Mouse (Mus musculus) C2C12 (cell line): ENCODE measurements around the gene Hydin. TPM values are rescaled to one million over a fixed set of nuclear protein-coding genes. Genes with fewer than 3 reads are reported as not detected.

Experiments used
- H3K27me3 ChIP-seq: one replicate; pipeline ENCODE4 v1.6.1; 2011; ENCODE audit not compliant: control insufficient read depth, insufficient read depth, insufficient read length
- H3K36me3 ChIP-seq: one replicate; pipeline ENCODE4 v1.6.1; 2011; ENCODE audit not compliant: control insufficient read depth, insufficient read depth
- H3K4me3 ChIP-seq: one replicate; pipeline ENCODE4 v1.5.1; 2011; ENCODE audit warnings: mild to moderate bottlenecking, control low read depth; ENCODE audit not compliant: poor library complexity, insufficient read depth, severe bottlenecking
- H3K79me2 ChIP-seq: one replicate; pipeline ENCODE4 v1.6.1; 2011; ENCODE audit not compliant: control insufficient read depth, insufficient read depth
- H3K79me3 ChIP-seq: one replicate; pipeline ENCODE4 v1.6.1; 2011; ENCODE audit warnings: low read depth, control low read depth
- H3ac ChIP-seq: one replicate; pipeline ENCODE3; 2011; ENCODE audit warnings: low read depth; ENCODE audit not compliant: control insufficient read depth, insufficient read length
- CEBPB ChIP-seq: IDR thresholded peaks from one replicate; pipeline ENCODE4 v1.6.1; 2011; ENCODE audit warnings: low read depth, mild to moderate bottlenecking, control low read depth, moderate library complexity
- CTCF ChIP-seq: IDR thresholded peaks from one replicate; pipeline ENCODE4 v1.5.1; 2011; ENCODE audit not compliant: control insufficient read depth, insufficient read depth, insufficient read length
- FOSL1 ChIP-seq: IDR thresholded peaks from one replicate; pipeline ENCODE4 v1.8.0; 2011; ENCODE audit warnings: mild to moderate bottlenecking, low read length; ENCODE audit not compliant: poor library complexity, insufficient read depth, severe bottlenecking
- MAX ChIP-seq: IDR thresholded peaks from one replicate; pipeline ENCODE4 v1.6.1; 2011; ENCODE audit warnings: mild to moderate bottlenecking, control low read depth
- MYOD1 ChIP-seq: IDR thresholded peaks from one replicate; pipeline ENCODE4 v1.6.1; 2011; ENCODE audit warnings: low read depth; ENCODE audit not compliant: control insufficient read depth, insufficient read length
- MYOG ChIP-seq: IDR thresholded peaks from one replicate; pipeline ENCODE4 v1.6.1; 2011; ENCODE audit not compliant: control insufficient read depth, insufficient read length; ENCODE audit errors: extremely low read depth
- USF1 ChIP-seq: IDR thresholded peaks from one replicate; pipeline ENCODE4 v1.6.1; 2011; ENCODE audit warnings: low read depth, mild to moderate bottlenecking, control low read depth, moderate library complexity
- polyA plus RNA-seq: library from polyadenylated mRNA; unstranded; fragments of >200 nt; fragmentation: generic; extraction: Trizol; gene quantifications from one replicate; pipeline ENCODE4 v1.2.1, GENCODE M21; 2012; ENCODE audit warnings: missing spikeins

The Hydin gene
- polyA plus RNA-seq, 1 experiment: 0.01 TPM

DNA sequence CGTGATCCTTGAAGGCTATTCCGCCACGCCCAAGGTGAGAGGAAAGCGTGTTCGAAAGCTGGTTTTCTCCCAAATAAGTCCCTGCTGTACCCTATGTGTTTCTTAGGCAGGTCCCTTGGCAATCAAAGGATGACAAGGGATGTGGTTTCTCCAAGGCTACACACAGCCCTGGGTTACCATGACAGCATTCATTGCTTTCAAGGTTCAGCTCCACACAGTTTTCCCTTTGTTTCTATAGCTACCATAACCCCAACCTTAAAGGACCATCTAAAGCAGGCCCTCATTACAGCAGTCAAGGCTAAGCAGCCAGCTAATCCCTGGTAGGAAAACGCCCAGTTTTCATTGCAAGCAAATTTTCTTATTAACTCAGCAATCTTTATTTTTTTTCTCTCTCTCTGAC is 183.7 kb downstream of the Hydin start:
- Histone ChIP-seq H3ac (no peak overlapping the region), H3K27me3 (peaks cover 8% of the 10 kb centered on the region), H3K4me3 (no peak overlapping the region), H3K79me2 (no peaks in the 10 kb centered on the region), H3K36me3 (no peaks in the 10 kb centered on the region), H3K79me3 (no peaks in the 10 kb centered on the region)
- TF ChIP-seq USF1 (no peak), CEBPB (no peak), MAX (no peak), MYOD1 (no peak), MYOG (no peak), FOSL1 (no peak), CTCF (no peak)

- H3K36me3 ChIP-seq: no peaks in the 10 kb centered on the region
- H3K79me3 ChIP-seq: no peaks in the 10 kb centered on the region
- H3K4me3 ChIP-seq: no peak overlapping the region
- H3K79me2 ChIP-seq: no peaks in the 10 kb centered on the region
- TF ChIP-seq CEBPB (no peak), MYOG (no peak), MYOD1 (no peak), FOSL1 (no peak), USF1 (no peak), CTCF (no peak), MAX (no peak)
- H3ac ChIP-seq: no peak overlapping the region
- peaks cover 4% of the 10 kb centered on the region for H3K27me3 ChIP-seq
These were observed 187.7 kb downstream of the Hydin start for GRCm38 (mm10) chr8:110454466-110454865.

DNA sequence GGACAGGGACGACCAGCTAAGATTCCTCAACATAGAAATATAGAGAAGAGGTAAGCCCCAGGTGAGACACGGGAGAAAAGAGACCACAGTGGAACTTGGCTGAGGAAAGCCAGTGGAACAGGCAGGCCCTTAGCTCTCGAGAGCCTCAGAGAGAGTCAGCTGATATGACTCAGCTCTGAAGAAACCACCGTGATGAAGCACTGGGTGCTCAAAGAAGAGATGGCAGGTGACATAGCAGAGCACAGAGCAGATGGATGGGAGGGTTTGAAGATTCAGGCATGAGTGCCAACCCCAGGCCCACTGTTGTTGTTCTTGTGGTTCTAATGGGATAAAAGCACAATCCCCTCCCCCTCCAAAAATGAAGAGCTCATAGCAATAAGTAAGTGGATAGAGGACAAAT is 190.6 kb downstream of the Hydin start:
- no peaks in the 10 kb centered on the region for H3K79me2 ChIP-seq
- no peaks in the 10 kb centered on the region for H3K27me3 ChIP-seq
- no peaks in the 10 kb centered on the region for H3K79me3 ChIP-seq
- H3ac ChIP-seq: no peak overlapping the region
- no peaks in the 10 kb centered on the region for H3K36me3 ChIP-seq
- no peak for TF ChIP-seq FOSL1
- no peak for TF ChIP-seq USF1
- TF ChIP-seq CTCF: no peak
- TF ChIP-seq MYOD1: no peak
- no peak for TF ChIP-seq MAX
- no peak for TF ChIP-seq MYOG
- TF ChIP-seq CEBPB: no peak
- no peak overlapping the region for H3K4me3 ChIP-seq

DNA sequence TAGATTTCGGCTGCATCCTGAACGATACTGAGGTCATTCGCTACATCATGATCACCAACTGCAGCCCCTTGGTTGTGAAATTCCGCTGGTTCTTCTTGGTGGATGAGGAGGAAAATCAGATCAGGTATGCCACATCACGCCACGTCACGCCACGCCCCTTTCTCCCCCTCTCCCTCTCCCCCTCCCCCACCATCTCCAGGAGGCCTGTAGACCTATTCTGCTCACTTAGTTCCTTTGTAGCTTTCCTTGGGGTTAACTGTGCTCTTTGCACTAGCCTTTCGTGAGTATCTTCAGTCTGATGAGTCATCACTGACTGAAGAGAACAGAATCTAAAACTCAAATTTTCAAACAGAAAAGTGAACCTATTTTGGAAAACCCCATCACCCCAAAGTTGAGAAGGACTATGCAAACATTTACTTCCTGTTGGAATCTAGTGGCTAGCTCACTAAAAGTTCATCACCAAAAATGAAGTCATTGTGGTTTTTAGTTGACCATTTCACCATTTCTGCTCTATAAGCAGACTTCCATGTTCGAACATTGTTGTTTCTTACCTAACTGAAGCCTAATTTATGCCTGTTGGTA is 195.9 kb downstream of the Hydin start:
- no peaks in the 10 kb centered on the region for H3K79me2 ChIP-seq
- H3ac ChIP-seq: no peak overlapping the region
- H3K79me3 ChIP-seq: no peaks in the 10 kb centered on the region
- no peak for TF ChIP-seq MYOG
- TF ChIP-seq CTCF: no peak
- TF ChIP-seq FOSL1: no peak
- TF ChIP-seq MYOD1: no peak
- no peak for TF ChIP-seq USF1
- TF ChIP-seq MAX: no peak
- no peak for TF ChIP-seq CEBPB
- H3K4me3 ChIP-seq: no peak overlapping the region
- no peaks in the 10 kb centered on the region for H3K36me3 ChIP-seq
- peaks cover 6% of the 10 kb centered on the region for H3K27me3 ChIP-seq

DNA sequence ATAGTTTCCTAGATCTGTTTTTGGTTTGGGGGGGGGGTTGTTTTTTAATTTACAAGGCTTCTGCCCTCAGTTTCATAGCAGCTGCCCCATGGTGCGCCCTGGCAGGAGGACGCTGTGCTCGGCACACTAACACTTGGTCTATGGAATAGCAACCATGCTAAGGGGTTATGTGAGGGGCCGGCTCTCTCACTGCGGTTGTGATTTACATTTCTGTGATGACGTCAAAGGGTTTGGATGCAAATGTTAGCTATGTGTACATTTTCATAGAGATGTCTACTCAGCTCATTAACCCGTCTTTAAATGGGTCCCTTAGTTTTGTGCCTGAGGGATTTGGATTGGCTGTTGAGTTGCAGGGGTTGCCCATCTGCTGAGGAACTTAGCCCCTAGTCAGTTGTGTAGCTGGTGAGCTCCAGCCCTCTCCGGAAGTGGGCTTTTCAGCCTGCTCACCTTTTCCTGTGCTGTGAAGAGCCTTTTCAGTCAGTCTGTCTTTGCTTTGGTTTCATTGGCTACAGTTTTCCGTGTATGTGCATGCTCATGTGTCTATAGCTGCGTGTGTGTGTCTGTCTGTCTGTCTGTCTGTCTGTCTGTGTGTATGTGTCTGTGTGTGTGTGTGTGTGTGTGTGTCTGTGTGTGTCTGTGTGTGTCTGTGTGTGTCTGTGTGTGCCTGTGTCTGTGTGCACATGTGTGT is 197.1 kb downstream of the Hydin start:
- no peaks in the 10 kb centered on the region for H3K79me3 ChIP-seq
- no peak overlapping the region for H3K4me3 ChIP-seq
- H3K79me2 ChIP-seq: no peaks in the 10 kb centered on the region
- no peaks in the 10 kb centered on the region for H3K36me3 ChIP-seq
- no peak overlapping the region for H3ac ChIP-seq
- no peak for TF ChIP-seq MYOD1
- no peak for TF ChIP-seq CTCF
- TF ChIP-seq CEBPB: no peak
- TF ChIP-seq FOSL1: no peak
- TF ChIP-seq USF1: no peak
- TF ChIP-seq MYOG: no peak
- TF ChIP-seq MAX: no peak
- H3K27me3 ChIP-seq: peaks cover 6% of the 10 kb centered on the region

DNA sequence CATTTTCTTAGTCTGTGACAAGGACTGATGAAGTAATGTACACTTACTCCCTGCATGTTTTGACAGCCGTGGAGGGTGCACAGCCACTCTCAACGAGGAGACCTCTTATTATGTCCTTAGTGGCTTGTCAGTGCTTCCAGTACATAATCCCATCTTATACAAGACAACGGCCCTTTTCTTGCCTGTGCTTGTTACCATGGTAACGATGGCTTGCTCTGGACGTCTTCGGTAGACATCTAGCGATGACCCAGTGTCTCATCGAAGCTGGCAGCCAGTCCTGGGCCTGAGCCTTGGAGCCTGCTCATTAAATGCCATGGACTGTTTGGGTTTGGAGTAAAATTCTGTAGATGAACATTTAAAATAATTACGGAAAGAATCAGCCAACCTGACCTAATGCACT is 198.8 kb downstream of the Hydin start:
- peaks cover 6% of the 10 kb centered on the region for H3K27me3 ChIP-seq
- H3K36me3 ChIP-seq: no peaks in the 10 kb centered on the region
- H3K4me3 ChIP-seq: no peak overlapping the region
- H3K79me2 ChIP-seq: no peaks in the 10 kb centered on the region
- TF ChIP-seq MYOG: no peak
- TF ChIP-seq MYOD1: no peak
- no peak for TF ChIP-seq MAX
- no peak for TF ChIP-seq CTCF
- TF ChIP-seq CEBPB: no peak
- TF ChIP-seq USF1: no peak
- no peak for TF ChIP-seq FOSL1
- no peak overlapping the region for H3ac ChIP-seq
- H3K79me3 ChIP-seq: no peaks in the 10 kb centered on the region
